Mouse (Mus musculus): Measurements from ENCODE around the gene Ceacam16.
A peak's percentile ranks its signal among the peaks of the same experiment; 100 is the strongest.

- TF ChIP-seq EP300 (IDR thresholded peaks at IDR 0.05; ENCODE audit: low read depth) (no peak), CTCF (IDR thresholded peaks at IDR 0.05; ENCODE audit: low read depth) (peak; percentile 23; the same call in 1 of the 2 replicates)
Observed at GRCm38 (mm10) chr7:19834055-19834454, 27.0 kb downstream of the Ceacam16 start.
